Mouse (Mus musculus): ENCODE results near the gene Kera.

GRCm38 (mm10) chr10:97626543-97626942 is 19.9 kb downstream of the Kera start:
- TF ChIP-seq CTCF (conservative IDR thresholded peaks at IDR 0.05; ENCODE audit: insufficient read depth, insufficient read length, low read depth, low read length), result no peak
- no peak for TF ChIP-seq POLR2A (IDR thresholded peaks at IDR 0.05; ENCODE audit: low read depth, low read length)
